In the genomic region with DNA sequence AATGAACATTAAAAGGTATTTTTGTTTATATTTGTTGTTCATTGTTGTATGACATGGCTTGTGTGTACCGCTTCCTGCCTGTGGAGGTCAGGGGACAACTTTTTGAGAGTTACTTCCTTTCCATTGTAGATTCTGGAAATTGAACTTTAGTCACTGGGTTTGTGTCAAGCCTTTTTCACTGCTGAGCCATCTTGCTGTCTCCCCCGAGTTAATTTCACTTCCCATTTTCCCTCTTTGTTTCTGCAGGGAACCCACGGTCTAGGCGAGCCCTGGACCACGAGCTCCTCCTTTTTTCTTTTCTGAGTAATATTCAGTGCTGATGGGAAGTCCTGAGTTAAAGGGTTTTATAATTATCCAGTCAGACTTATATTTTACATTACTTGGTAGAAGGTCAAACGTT, we compare ENCODE assay signal across 18 mouse cellular contexts. TPM values are rescaled to one million over a fixed set of nuclear protein-coding genes. Genes with fewer than 3 reads are reported as not detected.
DNase-seq lines count a peak whose midpoint lies in the region; ATAC-seq and TF ChIP-seq lines count a peak whose summit lies in the region.
"Had no signal": no experiment of that assay in that cellular context is flagged by ENCODE, and none has a peak within 500 bp of the region (broad histone marks: within the 10 kb centered on the region; RNA-seq: fewer than 3 reads in every experiment).

No protein-coding gene starts in this region.

- peaks cover 73% of the 10 kb centered on the region for H3K79me2 ChIP-seq in macrophage (ENCODE audit: inconsistent target)

- no peaks in the 10 kb centered on the region for H3K27me3 ChIP-seq in heart, embryonic 11.5 days (ENCODE audit: control insufficient read depth, insufficient read depth, low read length)
- H3K27me3 ChIP-seq in midbrain, embryonic 11.5 days (ENCODE audit: control insufficient read depth, insufficient read depth, low read length): no peaks in the 10 kb centered on the region
- H3K27me3 ChIP-seq in midbrain, postnatal 0 days (ENCODE audit: insufficient read depth, low read length): no peaks in the 10 kb centered on the region
- no peaks in the 10 kb centered on the region for H3K27me3 ChIP-seq in neural tube, embryonic 15.5 days (replicated peaks)
- H3K27me3 ChIP-seq: forebrain, embryonic 13.5 days; heart, embryonic 12.5 days; intestine, embryonic 15.5 days; kidney, embryonic 15.5 days; liver, embryonic 15.5 days had no signal

- TF ChIP-seq CTCF in midbrain, postnatal 0 days (IDR thresholded peaks at IDR 0.05): no peak

- peak; percentile 23 for DNase-seq in heart, adult 8-10 months (ENCODE audit: low spot score)
- DNase-seq in midbrain, embryonic 11.5 days (ENCODE audit: low spot score, missing footprints): peak; percentile 33
- DNase-seq in midbrain, postnatal 0 days (ENCODE audit: low spot score): no peak
- no peak for DNase-seq in urinary bladder, postnatal 25 days (ENCODE audit: low spot score)
- DNase-seq: cerebellum, adult 9-10 months; gastrocnemius, postnatal 10 days; heart, postnatal 36 days; midbrain, embryonic 14.5 days; retina, postnatal 1 day had no signal

- no peaks in the 10 kb centered on the region for H3K4me1 ChIP-seq in heart, embryonic 11.5 days (ENCODE audit: control insufficient read depth, insufficient read depth, low read length)
- H3K4me1 ChIP-seq in midbrain, embryonic 11.5 days (ENCODE audit: control insufficient read depth, insufficient read depth, low read length): no peaks in the 10 kb centered on the region
- H3K4me1 ChIP-seq in midbrain, postnatal 0 days (ENCODE audit: insufficient read depth, low read length): no peaks in the 10 kb centered on the region
- no peaks in the 10 kb centered on the region for H3K4me1 ChIP-seq in neural tube, embryonic 15.5 days
- H3K4me1 ChIP-seq: heart, embryonic 12.5 days; intestine, embryonic 15.5 days; kidney, embryonic 15.5 days had no signal

- H3K4me2 ChIP-seq in heart, embryonic 11.5 days: no peak overlapping the region
- H3K4me2 ChIP-seq in midbrain, embryonic 11.5 days: no peak overlapping the region
- H3K4me2 ChIP-seq in midbrain, postnatal 0 days (ENCODE audit: low read depth, low read length, poor library complexity, severe bottlenecking): no peak overlapping the region
- H3K4me2 ChIP-seq in neural tube, embryonic 15.5 days: no peak overlapping the region
- H3K4me2 ChIP-seq: forebrain, embryonic 13.5 days; heart, embryonic 12.5 days; hindbrain, embryonic 14.5 days; intestine, embryonic 15.5 days; kidney, embryonic 15.5 days; liver, embryonic 15.5 days had no signal

- H3K36me3 ChIP-seq in heart, embryonic 11.5 days (ENCODE audit: control insufficient read depth, insufficient read depth, low read length): no peaks in the 10 kb centered on the region
- no peaks in the 10 kb centered on the region for H3K36me3 ChIP-seq in midbrain, embryonic 11.5 days (ENCODE audit: control insufficient read depth, insufficient read depth, low read length)
- no peaks in the 10 kb centered on the region for H3K36me3 ChIP-seq in midbrain, postnatal 0 days (ENCODE audit: insufficient read depth, low read length)
- no peaks in the 10 kb centered on the region for H3K36me3 ChIP-seq in macrophage (ENCODE audit: inconsistent target)
- H3K36me3 ChIP-seq in neural tube, embryonic 15.5 days: no peaks in the 10 kb centered on the region
- H3K36me3 ChIP-seq: heart, embryonic 12.5 days; intestine, embryonic 15.5 days; kidney, embryonic 15.5 days; liver, embryonic 15.5 days had no signal

- H3K9ac ChIP-seq in heart, embryonic 11.5 days (ENCODE audit: low read depth, low read length): no peak overlapping the region
- no peak overlapping the region for H3K9ac ChIP-seq in midbrain, embryonic 11.5 days (ENCODE audit: low read length)
- H3K9ac ChIP-seq in midbrain, postnatal 0 days (replicated peaks; ENCODE audit: low read length, poor library complexity, severe bottlenecking): no peak overlapping the region
- no peak overlapping the region for H3K9ac ChIP-seq in neural tube, embryonic 15.5 days (replicated peaks)
- H3K9ac ChIP-seq: forebrain, embryonic 13.5 days; heart, embryonic 12.5 days; hindbrain, embryonic 14.5 days; intestine, embryonic 15.5 days; kidney, embryonic 15.5 days; liver, embryonic 15.5 days had no signal

- no peaks in the 10 kb centered on the region for H3K9me3 ChIP-seq in heart, embryonic 11.5 days (replicated peaks; ENCODE audit: control insufficient read depth, low read length)
- H3K9me3 ChIP-seq in midbrain, embryonic 11.5 days (ENCODE audit: control insufficient read depth, low read length): no peaks in the 10 kb centered on the region
- no peaks in the 10 kb centered on the region for H3K9me3 ChIP-seq in midbrain, postnatal 0 days (ENCODE audit: low read length)
- H3K9me3 ChIP-seq in neural tube, embryonic 15.5 days (replicated peaks): no peaks in the 10 kb centered on the region
- H3K9me3 ChIP-seq: forebrain, embryonic 13.5 days; heart, embryonic 12.5 days; intestine, embryonic 15.5 days; kidney, embryonic 15.5 days; liver, embryonic 15.5 days had no signal

- ATAC-seq in heart, embryonic 11.5 days (replicated peaks; ENCODE audit: insufficient number of reproducible peaks, low FRiP score, low TSS enrichment): no peak
- no peak for ATAC-seq in midbrain, embryonic 11.5 days (ENCODE audit: low FRiP score)
- no peak for ATAC-seq in midbrain, postnatal 0 days (ENCODE audit: low FRiP score)
- ATAC-seq in neural tube, embryonic 15.5 days (ENCODE audit: low FRiP score): no peak
- ATAC-seq: forebrain, embryonic 13.5 days; intestine, embryonic 15.5 days had no signal

- no peak overlapping the region for H3K27ac ChIP-seq in heart, embryonic 11.5 days (ENCODE audit: low read depth, low read length)
- no peak overlapping the region for H3K27ac ChIP-seq in midbrain, embryonic 11.5 days (ENCODE audit: low read depth, low read length)
- no peak overlapping the region for H3K27ac ChIP-seq in midbrain, postnatal 0 days (ENCODE audit: low read depth, low read length)
- peak overlapping the region; percentile 68 for H3K27ac ChIP-seq in macrophage
- H3K27ac ChIP-seq in neural tube, embryonic 15.5 days (replicated peaks): no peak overlapping the region
- H3K27ac ChIP-seq: forebrain, embryonic 13.5 days; hindbrain, embryonic 14.5 days; intestine, embryonic 15.5 days; kidney, embryonic 15.5 days; liver, embryonic 15.5 days had no signal

- WGBS in heart, embryonic 11.5 days (ENCODE audit: insufficient replicate concordance): 86% methylated on average over 6 of the region's 6 CpGs
- 88% methylated on average over 6 of the region's 6 CpGs for WGBS in midbrain, embryonic 11.5 days
- 82% methylated on average over 6 of the region's 6 CpGs for WGBS in midbrain, postnatal 0 days
- WGBS in macrophage (ENCODE audit: missing documents): 8% methylated on average over 6 of the region's 6 CpGs
- WGBS in neural tube, embryonic 15.5 days: 84% methylated on average over 6 of the region's 6 CpGs

- H3K4me3 ChIP-seq in heart, embryonic 11.5 days (ENCODE audit: low read depth, low read length): no peak overlapping the region
- H3K4me3 ChIP-seq in midbrain, embryonic 11.5 days (ENCODE audit: low read depth, low read length): no peak overlapping the region
- no peak overlapping the region for H3K4me3 ChIP-seq in midbrain, postnatal 0 days (ENCODE audit: low read depth, low read length)
- no peak overlapping the region for H3K4me3 ChIP-seq in macrophage (ENCODE audit: inconsistent target)
- H3K4me3 ChIP-seq in neural tube, embryonic 15.5 days (replicated peaks): no peak overlapping the region
- H3K4me3 ChIP-seq: forebrain, embryonic 13.5 days; heart, embryonic 12.5 days; intestine, embryonic 15.5 days; kidney, embryonic 15.5 days; liver, embryonic 15.5 days had no signal

RNA-seq across cellular contexts. Expression of gene Ahcyl2, which starts 26.8 kb away (rescaled TPM):
- 10 to 100 TPM; 14.2 to 19.6 (median 17.2) TPM for total RNA-seq in heart, adult 8-10 months (2022)
- 9.9 and 11.6 TPM in 2 replicates for polyA plus RNA-seq in heart, embryonic 11.5 days (2014; fragmentation: Nextera tagmentation; extraction: Ambion mirVana)
- 11.3 and 11.8 TPM in 2 replicates for polyA plus RNA-seq in midbrain, embryonic 11.5 days (2014; fragmentation: Nextera tagmentation; extraction: Ambion mirVana)
- total RNA-seq in midbrain, postnatal 0 days (2014; rRNA removed): 66.7 and 69.1 TPM in 2 replicates
- polyA plus RNA-seq in midbrain, postnatal 0 days (2015; fragmentation: Nextera tagmentation; extraction: Ambion mirVana): 12.8 and 16.0 TPM in 2 replicates
- 100 to 1,000 TPM in 7 of 26 experiments, 10 to 100 TPM in 19; 30.5 to 184 (median 87.9) TPM for total RNA-seq in macrophage (2018; cell fraction: chromatin; rRNA removed)
- 10 to 100 TPM; 27.9 to 52.4 (median 41.1) TPM for total RNA-seq in macrophage (2018; cell fraction: cytosol; rRNA removed)
- 100 to 1,000 TPM in 4 of 26 experiments, 10 to 100 TPM in 22; 34.1 to 166 (median 71.8) TPM for total RNA-seq in macrophage (2018; cell fraction: nucleus; rRNA removed)
- polyA plus RNA-seq in macrophage (2018): 30.8 to 43.0 TPM (median 32.9 TPM) in 3 replicates
- polyA plus RNA-seq in neural tube, embryonic 15.5 days (2015; fragmentation: Nextera tagmentation; extraction: Ambion mirVana): 19.4 and 20.8 TPM in 2 replicates

RNA-seq across cellular contexts. Expression of gene Smo, which starts 59.3 kb away (rescaled TPM):
- total RNA-seq in heart, adult 8-10 months (2022): 1 to 10 TPM; 6.9 to 9.2 (median 7.7) TPM
- 21.8 and 22.4 TPM in 2 replicates for polyA plus RNA-seq in heart, embryonic 11.5 days (2014; fragmentation: Nextera tagmentation; extraction: Ambion mirVana)
- polyA plus RNA-seq in midbrain, embryonic 11.5 days (2014; fragmentation: Nextera tagmentation; extraction: Ambion mirVana): 38.6 and 44.5 TPM in 2 replicates
- 38.7 and 42.3 TPM in 2 replicates for total RNA-seq in midbrain, postnatal 0 days (2014; rRNA removed)
- 7.2 and 7.8 TPM in 2 replicates for polyA plus RNA-seq in midbrain, postnatal 0 days (2015; fragmentation: Nextera tagmentation; extraction: Ambion mirVana)
- 1 to 10 TPM in 19 of 26 experiments, under 1 TPM in 5, not detected in 2; 0.26 to 7.6 (median 1.7) TPM for total RNA-seq in macrophage (2018; cell fraction: chromatin; rRNA removed)
- 1 to 10 TPM in 14 of 26 experiments, under 1 TPM in 12; 0.08 to 3.8 (median 1.1) TPM for total RNA-seq in macrophage (2018; cell fraction: cytosol; rRNA removed)
- 10 to 100 TPM in 1 of 26 experiments, 1 to 10 TPM in 11, under 1 TPM in 14; 0.22 to 11.3 (median 0.85) TPM for total RNA-seq in macrophage (2018; cell fraction: nucleus; rRNA removed)
- 0.36 to 7.0 TPM (median 2.7 TPM) in 3 replicates for polyA plus RNA-seq in macrophage (2018)
- polyA plus RNA-seq in neural tube, embryonic 15.5 days (2015; fragmentation: Nextera tagmentation; extraction: Ambion mirVana): 10.8 and 18.3 TPM in 2 replicates

Comparison
In these comparisons a context has a peak if more than half of its experiments do, and no peak if none do; other contexts are left out.
1. DNase-seq: peak in heart, adult 8-10 months (single experiment) and midbrain, embryonic 11.5 days (single experiment); none in midbrain, postnatal 0 days (single experiment) and urinary bladder, postnatal 25 days (single experiment).